In genomic region chr6:113287236-113287635, GRCm38 (mm10) we compare ENCODE assay signal across 32 mouse cellular contexts. TPM values are rescaled to one million over a fixed set of nuclear protein-coding genes. Genes with fewer than 3 reads are reported as not detected.
DNase-seq lines count a peak whose midpoint lies in the region; ATAC-seq lines count a peak whose summit lies in the region.
"Had no signal": no experiment of that assay in that cellular context is flagged by ENCODE, and none has a peak within 500 bp of the region (broad histone marks: within the 10 kb centered on the region; RNA-seq: fewer than 3 reads in every experiment).

No protein-coding gene starts in this region.

- peaks cover 22% of the 10 kb centered on the region for H3K27me3 ChIP-seq in forebrain, embryonic 11.5 days (ENCODE audit: control insufficient read depth, insufficient read depth, low read length)

- H3K4me1 ChIP-seq in forebrain, embryonic 11.5 days (replicated peaks; ENCODE audit: control insufficient read depth, insufficient read depth, low read length), result peaks cover 5% of the 10 kb centered on the region; the same call in 1 of the 2 replicates

- no peak overlapping the region for H3K27ac ChIP-seq in forebrain, embryonic 11.5 days (ENCODE audit: low read depth, low read length)
- H3K27ac ChIP-seq: hindbrain, embryonic 10.5 days; hindbrain, embryonic 15.5 days; limb, embryonic 13.5 days; lung, embryonic 15.5 days; midbrain, embryonic 13.5 days had no signal

- DNase-seq in right cerebral cortex, adult 2 months (ENCODE audit: low spot score in 2 of 2), result peak; percentile 49 to 67
- DNase-seq in right cerebral cortex, postnatal 4 days, result no peak
- DNase-seq in frontal cortex, postnatal 36 days (ENCODE audit: low spot score in 2 of 2), result peak; percentile 62 to 76
- DNase-seq in left cerebral cortex, postnatal 25 days (ENCODE audit: low spot score in 2 of 2), result peak; percentile 18 to 92
- no peak for DNase-seq in forebrain, embryonic 11.5 days (ENCODE audit: low spot score)
- no peak for DNase-seq in layer of hippocampus, adult 11-12 months (ENCODE audit: low spot score)
- no peak for DNase-seq in cerebellum, postnatal 25 days
- DNase-seq: adrenal gland, adult 2 months; adrenal gland, postnatal 36 days; B cell, adult 2 months; cerebellum, adult 2 months; cerebellum, postnatal 14 days; gastrocnemius, postnatal 10 days; heart, postnatal 14 days; kidney, adult 18-20 months; kidney, postnatal 36 days; layer of hippocampus, postnatal 36 days; lung, postnatal 36 days; retina, postnatal 1 day; spleen, adult 18-20 months; thymus, adult 18-20 months; thymus, postnatal 25 days had no signal

- H3K4me2 ChIP-seq in forebrain, embryonic 11.5 days (ENCODE audit: low read depth, low read length, severe bottlenecking), result no peak overlapping the region
- H3K4me2 ChIP-seq: hindbrain, embryonic 15.5 days; limb, embryonic 13.5 days; liver, embryonic 11.5 days; lung, embryonic 15.5 days; midbrain, embryonic 13.5 days had no signal

- WGBS in forebrain, embryonic 11.5 days, result 77% methylated on average over 4 of the region's 4 CpGs

- ATAC-seq in forebrain, embryonic 11.5 days (replicated peaks; ENCODE audit: low FRiP score), result no peak
- ATAC-seq: activated CD4-positive, CD25-positive, alpha-beta regulatory T cell, adult 4 months; forebrain, embryonic 14.5 days; midbrain, embryonic 13.5 days had no signal

- no peak overlapping the region for H3K9ac ChIP-seq in forebrain, embryonic 11.5 days (ENCODE audit: low read length)
- H3K9ac ChIP-seq: hindbrain, embryonic 15.5 days; limb, embryonic 13.5 days; lung, embryonic 15.5 days; midbrain, embryonic 13.5 days had no signal

- intact Hi-C loops in left cerebral cortex, postnatal 25 days (cut with DNase I), result no loop called here

- no peaks in the 10 kb centered on the region for H3K36me3 ChIP-seq in forebrain, embryonic 11.5 days (ENCODE audit: control insufficient read depth, insufficient read depth, low read length)
- H3K36me3 ChIP-seq: hindbrain, embryonic 10.5 days; hindbrain, embryonic 15.5 days; limb, embryonic 13.5 days; lung, embryonic 15.5 days; midbrain, embryonic 13.5 days had no signal

- H3K4me3 ChIP-seq in forebrain, embryonic 11.5 days (ENCODE audit: low read depth, low read length), result no peak overlapping the region
- H3K4me3 ChIP-seq: hindbrain, embryonic 10.5 days; hindbrain, embryonic 15.5 days; limb, embryonic 13.5 days; lung, embryonic 15.5 days; midbrain, embryonic 13.5 days had no signal

- no peaks in the 10 kb centered on the region for H3K9me3 ChIP-seq in forebrain, embryonic 11.5 days (ENCODE audit: control insufficient read depth, low read length)
- H3K9me3 ChIP-seq: hindbrain, embryonic 10.5 days; hindbrain, embryonic 15.5 days; limb, embryonic 13.5 days; lung, embryonic 15.5 days; midbrain, embryonic 13.5 days had no signal

RNA-seq across cellular contexts. Expression of gene Cpne9, which starts 5.1 kb away (rescaled TPM):
- total RNA-seq in left cerebral cortex, postnatal 25 days (2021), result 10 to 100 TPM; 65.3 to 72.2 TPM
- polyA plus RNA-seq in forebrain, embryonic 11.5 days (2014; fragmentation: Nextera tagmentation; extraction: Ambion mirVana), result 0.13 and 0.52 TPM in 2 replicates
- polyA plus RNA-seq: gonadal fat pad, adult 2 months; kidney, embryonic 16.5 days; lung, embryonic 15.5 days had no signal

RNA-seq across cellular contexts. Expression of gene Brpf1, which starts 19.7 kb away (rescaled TPM):
- 10 to 100 TPM; 29.2 to 29.6 TPM for total RNA-seq in left cerebral cortex, postnatal 25 days (2021)
- 31.9 and 35.4 TPM in 2 replicates for polyA plus RNA-seq in forebrain, embryonic 11.5 days (2014; fragmentation: Nextera tagmentation; extraction: Ambion mirVana)

RNA-seq across cellular contexts. Expression of gene Ogg1, which starts 39.5 kb away (rescaled TPM):
- total RNA-seq in left cerebral cortex, postnatal 25 days (2021), result 1 to 10 TPM; 6.0 to 6.1 TPM
- 14.2 and 14.5 TPM in 2 replicates for polyA plus RNA-seq in forebrain, embryonic 11.5 days (2014; fragmentation: Nextera tagmentation; extraction: Ambion mirVana)

RNA-seq across cellular contexts. Expression of gene Mtmr14, which starts 49.6 kb away (rescaled TPM):
- 10 to 100 TPM; 14.4 to 16.6 TPM for total RNA-seq in left cerebral cortex, postnatal 25 days (2021)
- polyA plus RNA-seq in forebrain, embryonic 11.5 days (2014; fragmentation: Nextera tagmentation; extraction: Ambion mirVana), result 50.5 and 50.8 TPM in 2 replicates

RNA-seq across cellular contexts. Expression of gene Camk1, which starts 56.5 kb away (rescaled TPM):
- 100 to 1,000 TPM; 109 to 126 TPM for total RNA-seq in left cerebral cortex, postnatal 25 days (2021)
- polyA plus RNA-seq in forebrain, embryonic 11.5 days (2014; fragmentation: Nextera tagmentation; extraction: Ambion mirVana), result 47.8 and 52.5 TPM in 2 replicates

Comparison
In these comparisons a context has a peak if more than half of its experiments do, and no peak if none do; other contexts are left out.
1. DNase-seq: peak in right cerebral cortex, adult 2 months (2 of 2), frontal cortex, postnatal 36 days (2 of 2) and left cerebral cortex, postnatal 25 days (2 of 2); none in right cerebral cortex, postnatal 4 days (single experiment), forebrain, embryonic 11.5 days (single experiment), layer of hippocampus, adult 11-12 months (single experiment) and cerebellum, postnatal 25 days (0 of 2).